Mouse (Mus musculus) mouse trophoblast stem cell (cell line): ENCODE results near the gene Olfr122.

Experiments used
- in situ Hi-C, 2 experiments: fragments of 300-500 bp; cut with MseI, MboI; formaldehyde crosslinking; loops; 2 replicates in 1 of 2; 3 replicates in 1 of 2; pipeline ENCODE4 v1.15.1; 2025

The Olfr122 gene

GRCm38 (mm10) chr17:37768307-37768706 lies at the start of gene Olfr122:
Olfr122 (plus strand) TSS chr17:37768607.
- in situ Hi-C loops = no loop called here

GRCm38 (mm10) chr17:37721508-37721907 lies 46.9 kb upstream of the Olfr122 start, which contains the start of gene Olfr120:
Olfr120 (plus strand) TSS chr17:37721808.
- in situ Hi-C loops = no loop called here

GRCm38 (mm10) chr17:37738070-37738469 lies 30.3 kb upstream of the Olfr122 start:
- in situ Hi-C loops = no loop called here

GRCm38 (mm10) chr17:37793229-37793628 lies 24.8 kb downstream of the Olfr122 start, which contains the start of gene Olfr123:
Olfr123 (plus strand) TSS chr17:37793529.
- in situ Hi-C loops = no loop called here

- in situ Hi-C loops = no loop called here
Observed at GRCm38 (mm10) chr17:37799588-37799987, 31.2 kb downstream of the Olfr122 start, which contains the start of gene Olfr124. Olfr124 (plus strand) TSS chr17:37799888.
